ENCODE assay signal across 19 mouse cellular contexts in the genomic region with DNA sequence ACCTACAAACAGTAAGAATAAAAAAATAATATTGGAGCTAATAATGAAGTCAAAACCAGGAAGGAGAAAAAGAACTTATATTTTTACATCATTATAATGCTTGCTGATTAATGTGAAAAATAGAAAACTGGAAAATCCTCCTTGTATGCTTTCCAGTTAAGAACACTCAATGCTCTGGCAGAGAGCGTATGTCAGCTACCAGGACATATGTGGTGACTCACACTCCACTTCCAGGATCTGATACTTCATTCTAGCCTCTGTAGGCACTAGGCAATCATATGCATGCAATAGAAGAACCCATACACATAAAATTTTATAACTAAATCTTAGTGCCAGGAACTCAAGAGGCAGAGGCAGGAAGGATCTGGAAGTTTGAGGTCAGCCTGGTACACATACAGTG.
"Had no signal": no experiment of that assay in that cellular context is flagged by ENCODE, and none has a peak within 500 bp of the region (broad histone marks: within the 10 kb centered on the region; RNA-seq: fewer than 3 reads in every experiment).

No protein-coding gene starts in this region.

- H3K27ac ChIP-seq: kidney, postnatal 0 days; limb, embryonic 12.5 days; limb, embryonic 15.5 days; liver, embryonic 14.5 days; lung, embryonic 15.5 days; midbrain, embryonic 12.5 days; neural tube, embryonic 13.5 days; stomach, embryonic 15.5 days had no signal

- H3K27me3 ChIP-seq: limb, embryonic 12.5 days; limb, embryonic 15.5 days; lung, embryonic 15.5 days; midbrain, embryonic 12.5 days; neural tube, embryonic 13.5 days; stomach, embryonic 15.5 days had no signal

- H3K4me3 ChIP-seq: limb, embryonic 12.5 days; limb, embryonic 15.5 days; lung, embryonic 15.5 days; midbrain, embryonic 12.5 days; myocyte; neural tube, embryonic 13.5 days; stomach, embryonic 15.5 days had no signal

- DNase-seq: kidney, adult 2 months; kidney, postnatal 25 days; left cerebral cortex, postnatal 4 days; liver, postnatal 0 days; lung, postnatal 14 days; lung, postnatal 4 days; retina, postnatal 1 day; right cerebral cortex, postnatal 4 days; thymus, adult 18-20 months; thymus, postnatal 36 days had no signal

- H3K4me1 ChIP-seq: limb, embryonic 12.5 days; limb, embryonic 15.5 days; lung, embryonic 15.5 days; midbrain, embryonic 12.5 days; neural tube, embryonic 13.5 days; stomach, embryonic 15.5 days had no signal
